Mouse (Mus musculus): Measurements from ENCODE around the gene Folr1. TPM values are rescaled to one million over a fixed set of nuclear protein-coding genes. Genes with fewer than 3 reads are reported as not detected.

The Folr1 gene
- polyA plus RNA-seq, 1 experiment: 1.5 TPM

DNA sequence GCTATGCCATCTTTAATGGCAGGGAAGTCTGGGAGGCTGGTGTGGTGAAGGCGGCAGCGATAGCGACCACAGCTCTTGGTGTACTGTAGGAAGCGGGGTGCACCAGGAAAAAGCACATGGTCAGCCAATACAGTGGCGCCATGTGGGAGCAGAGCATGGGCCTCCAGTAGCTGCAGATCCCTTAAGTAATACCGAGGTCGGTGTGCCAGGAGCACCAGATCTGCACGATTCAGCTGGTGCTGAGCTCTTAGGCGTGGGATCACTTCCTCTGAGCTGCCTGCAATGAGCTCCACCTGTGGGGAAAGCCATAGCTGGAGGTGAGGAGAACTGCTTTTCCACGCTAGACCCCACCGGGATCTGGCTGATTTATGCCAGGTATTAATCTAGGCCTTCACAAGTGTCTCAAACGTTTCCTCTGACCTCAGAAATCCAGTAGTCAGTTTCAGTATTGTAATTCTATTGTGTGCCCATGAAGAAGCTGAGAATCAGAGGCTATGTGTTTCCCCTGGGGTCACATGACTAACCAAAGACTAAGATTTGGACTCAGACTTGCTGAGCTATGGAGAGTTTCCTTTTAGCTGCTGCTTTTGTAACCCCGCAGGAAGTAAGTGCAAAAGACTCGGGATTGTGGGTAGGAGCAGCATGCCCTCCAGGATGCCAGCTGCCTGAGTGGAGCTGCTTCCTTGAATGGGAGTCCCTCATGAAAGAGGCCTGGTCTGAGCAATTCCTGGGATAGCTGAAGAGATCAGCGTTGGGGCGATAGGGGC is 29.9 kb upstream of the Folr1 start:
- Histone ChIP-seq H3K4me1 (ENCODE audit: control insufficient read depth, insufficient read depth, low read length) (0 out of 2 replicates have a peak, but pooled peaks cover 1% of the 10 kb centered on the region), H3K27ac (ENCODE audit: insufficient read depth, low read length) (0 out of 2 replicates have a peak overlapping the region, but pooled peaks have one; percentile 12), H3K4me3 (ENCODE audit: insufficient read depth, low read length) (no peak overlapping the region)
- no peak for TF ChIP-seq POLR2A (IDR thresholded peaks at IDR 0.05; ENCODE audit: extremely low read depth, insufficient read depth, low read length)
- no peak for TF ChIP-seq CTCF (IDR thresholded peaks at IDR 0.05; ENCODE audit: extremely low read depth, insufficient read depth, low read length)

GRCm38 (mm10) chr7:101896104-101897066 is 25.8 kb upstream of the Folr1 start:
- H3K27ac ChIP-seq (ENCODE audit: insufficient read depth, low read length): peak overlapping the region; percentile 61
- 0 out of 2 replicates have a peak, but pooled peaks cover 1% of the 10 kb centered on the region for H3K4me1 ChIP-seq (ENCODE audit: control insufficient read depth, insufficient read depth, low read length)
- TF ChIP-seq POLR2A (IDR thresholded peaks at IDR 0.05; ENCODE audit: extremely low read depth, insufficient read depth, low read length): peak; percentile 89; the same call in 1 of the 2 replicates
- no peak for TF ChIP-seq CTCF (IDR thresholded peaks at IDR 0.05; ENCODE audit: extremely low read depth, insufficient read depth, low read length)

DNA sequence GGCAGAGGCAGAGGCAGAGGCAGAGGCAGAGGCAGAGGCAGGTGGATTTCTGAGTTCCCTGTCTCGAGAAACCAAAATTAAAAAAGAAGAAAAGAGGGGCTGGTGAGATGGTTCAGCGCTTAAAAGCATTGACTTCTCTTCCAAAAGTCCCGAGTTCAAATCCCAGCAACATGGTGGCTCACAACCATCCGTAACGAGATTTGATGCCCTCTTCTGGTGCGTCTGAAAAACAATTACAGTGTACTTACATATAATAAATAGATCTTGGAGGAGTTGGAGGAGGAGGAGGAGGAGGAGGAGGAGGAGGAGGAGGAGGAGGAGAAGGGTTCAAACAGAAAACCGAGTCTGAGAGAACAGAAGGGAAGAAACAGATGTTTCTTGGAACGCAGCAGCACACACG is 25.1 kb upstream of the Folr1 start:
- 0 out of 2 replicates have a peak, but pooled peaks cover 1% of the 10 kb centered on the region for H3K4me1 ChIP-seq (ENCODE audit: control insufficient read depth, insufficient read depth, low read length)
- TF ChIP-seq CTCF (IDR thresholded peaks at IDR 0.05; ENCODE audit: extremely low read depth, insufficient read depth, low read length) (0 out of 2 replicates have a peak, but pooled peaks have one; percentile 8), POLR2A (IDR thresholded peaks at IDR 0.05; ENCODE audit: extremely low read depth, insufficient read depth, low read length) (no peak)

More at GRCm38 (mm10) chr7:101896104-101897066, 25.8 kb upstream of the Folr1 start:
- peak overlapping the region; percentile 53 for H3K4me3 ChIP-seq (ENCODE audit: insufficient read depth, low read length)

DNA sequence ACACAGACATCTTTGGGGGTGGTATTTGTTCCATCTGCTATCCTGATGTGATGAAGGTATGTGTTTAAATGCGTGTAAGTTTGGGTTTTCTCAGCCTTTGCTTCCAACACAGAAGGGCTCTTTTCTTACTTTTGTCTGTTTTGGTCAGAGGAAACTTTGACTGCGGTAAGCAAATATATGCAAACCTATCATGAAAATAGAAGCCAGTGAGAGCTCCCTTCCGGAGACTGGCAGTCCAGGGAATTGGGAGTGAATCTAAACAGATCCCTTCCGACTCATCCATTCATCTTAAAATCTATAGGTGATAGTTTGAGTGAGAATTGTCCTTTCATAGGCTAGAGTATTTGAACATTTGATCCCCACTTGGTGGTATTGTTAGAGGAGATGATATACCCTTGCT is 17.9 kb upstream of the Folr1 start:
- Histone ChIP-seq H3K4me3 (ENCODE audit: insufficient read depth, low read length) (no peak overlapping the region), H3K4me1 (ENCODE audit: control insufficient read depth, insufficient read depth, low read length) (no peaks in the 10 kb centered on the region), H3K27ac (ENCODE audit: insufficient read depth, low read length) (no peak overlapping the region)
- no peak for TF ChIP-seq CTCF (IDR thresholded peaks at IDR 0.05; ENCODE audit: extremely low read depth, insufficient read depth, low read length)
- TF ChIP-seq POLR2A (IDR thresholded peaks at IDR 0.05; ENCODE audit: extremely low read depth, insufficient read depth, low read length): no peak

More for the DNA sequence above, 25.1 kb upstream of the Folr1 start:
- Histone ChIP-seq H3K4me3 (ENCODE audit: insufficient read depth, low read length) (peak overlapping the region; percentile 53), H3K27ac (ENCODE audit: insufficient read depth, low read length) (peak overlapping the region; percentile 61)

DNA sequence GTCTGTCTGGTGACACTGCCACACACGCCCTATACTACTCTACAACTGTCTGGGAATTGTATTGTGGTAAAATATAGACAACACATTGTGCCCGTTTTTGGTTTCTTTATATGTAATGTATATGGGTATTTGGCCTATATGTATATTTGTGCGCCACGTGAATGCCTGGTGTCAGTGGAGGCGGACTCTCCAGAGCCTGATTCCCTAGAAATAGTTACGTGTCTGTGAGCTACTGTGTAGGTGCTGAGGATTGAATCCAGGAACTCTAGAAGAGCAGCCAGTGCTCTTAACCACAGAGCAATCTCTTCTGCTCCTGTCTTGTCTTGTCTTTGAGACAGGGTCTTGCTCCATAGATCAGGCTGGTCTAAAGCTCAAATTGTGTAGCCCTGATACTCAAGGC is 15.7 kb upstream of the Folr1 start:
- TF ChIP-seq CTCF (IDR thresholded peaks at IDR 0.05; ENCODE audit: extremely low read depth, insufficient read depth, low read length): no peak
- TF ChIP-seq POLR2A (IDR thresholded peaks at IDR 0.05; ENCODE audit: extremely low read depth, insufficient read depth, low read length): no peak
- Histone ChIP-seq H3K27ac (ENCODE audit: insufficient read depth, low read length) (no peak overlapping the region), H3K4me3 (ENCODE audit: insufficient read depth, low read length) (no peak overlapping the region), H3K4me1 (ENCODE audit: control insufficient read depth, insufficient read depth, low read length) (no peaks in the 10 kb centered on the region)

DNA sequence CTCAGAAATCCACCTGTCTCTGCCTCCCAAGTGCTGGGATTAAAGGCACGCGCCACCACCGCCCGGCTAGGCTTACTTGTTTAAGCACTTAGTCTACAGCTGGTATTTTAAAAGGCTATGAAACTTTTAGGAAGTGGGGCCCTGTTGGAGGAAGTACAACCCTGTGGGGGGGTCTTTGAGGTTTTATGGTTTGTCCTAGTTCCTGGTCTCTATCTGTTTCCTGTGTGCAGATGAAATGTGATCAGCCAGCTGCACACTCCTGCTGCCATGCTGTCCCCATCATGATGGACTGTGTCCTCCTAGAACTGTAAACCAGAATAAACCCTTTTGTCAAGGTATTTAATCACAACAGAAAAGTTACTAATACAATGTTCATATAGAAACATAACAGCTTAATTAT is 13.6 kb upstream of the Folr1 start:
- Histone ChIP-seq H3K4me1 (ENCODE audit: control insufficient read depth, insufficient read depth, low read length) (no peaks in the 10 kb centered on the region), H3K27ac (ENCODE audit: insufficient read depth, low read length) (no peak overlapping the region), H3K4me3 (ENCODE audit: insufficient read depth, low read length) (no peak overlapping the region)
- TF ChIP-seq CTCF (IDR thresholded peaks at IDR 0.05; ENCODE audit: extremely low read depth, insufficient read depth, low read length) (no peak), POLR2A (IDR thresholded peaks at IDR 0.05; ENCODE audit: extremely low read depth, insufficient read depth, low read length) (no peak)

DNA sequence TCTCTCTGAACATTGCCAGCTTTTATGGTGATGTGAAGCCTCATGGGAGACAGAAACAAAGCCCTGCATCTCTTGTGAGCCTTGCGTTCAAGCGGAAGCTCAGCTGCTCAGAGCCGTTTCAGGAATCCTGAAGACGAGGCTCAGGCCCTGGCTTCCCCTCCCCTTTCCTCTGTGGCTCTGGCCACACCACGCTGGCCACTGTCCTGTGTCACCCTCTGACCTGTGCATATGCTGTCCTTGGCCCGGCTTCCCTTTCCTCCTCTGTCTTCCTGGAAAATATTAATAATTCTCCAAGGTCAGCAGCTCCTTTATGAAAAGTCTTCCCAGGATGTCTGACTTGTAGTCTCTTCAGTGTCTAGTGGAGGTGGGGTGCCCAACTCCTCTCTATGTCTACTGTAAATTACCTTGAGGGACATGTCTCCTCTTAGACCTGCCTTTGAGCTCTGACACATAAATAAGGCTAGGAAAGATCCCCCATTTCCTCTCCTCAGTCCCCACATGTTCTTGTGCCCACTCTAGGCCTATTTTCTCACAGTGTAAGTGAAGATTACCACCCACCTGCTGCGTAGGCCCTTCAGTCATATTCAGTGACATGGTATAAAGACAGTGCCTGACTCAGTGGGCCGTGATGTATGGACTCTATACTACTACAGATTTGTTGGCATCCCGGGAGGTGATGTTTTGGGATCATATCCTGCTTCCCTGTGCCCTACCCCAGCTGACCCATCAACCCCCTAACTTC is 12.0 kb upstream of the Folr1 start:
- TF ChIP-seq POLR2A (IDR thresholded peaks at IDR 0.05; ENCODE audit: extremely low read depth, insufficient read depth, low read length) (no peak), CTCF (IDR thresholded peaks at IDR 0.05; ENCODE audit: extremely low read depth, insufficient read depth, low read length) (no peak)
- Histone ChIP-seq H3K4me3 (ENCODE audit: insufficient read depth, low read length) (no peak overlapping the region), H3K4me1 (ENCODE audit: control insufficient read depth, insufficient read depth, low read length) (no peaks in the 10 kb centered on the region), H3K27ac (ENCODE audit: insufficient read depth, low read length) (no peak overlapping the region)

DNA sequence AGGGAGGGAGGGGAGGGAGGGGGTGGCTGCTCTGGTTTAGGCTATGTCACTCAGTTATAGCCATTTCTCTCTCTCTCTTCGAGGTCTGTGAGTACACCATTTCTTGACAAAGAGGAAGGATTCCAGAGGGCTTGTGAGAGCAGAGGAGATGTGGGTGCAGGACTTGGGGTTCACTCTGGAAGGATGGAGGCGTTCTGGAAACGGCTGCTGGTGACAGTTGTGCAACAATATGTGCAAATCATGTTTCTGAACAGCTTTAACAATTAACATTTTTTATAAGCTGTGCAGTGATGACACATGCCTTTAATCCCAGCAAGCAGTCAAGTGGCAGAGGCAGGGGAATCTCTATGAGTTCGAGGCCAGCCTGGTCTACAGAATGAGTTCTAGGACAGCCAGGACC is 10.3 kb upstream of the Folr1 start:
- no peak overlapping the region for H3K4me3 ChIP-seq (ENCODE audit: insufficient read depth, low read length)
- TF ChIP-seq POLR2A (IDR thresholded peaks at IDR 0.05; ENCODE audit: extremely low read depth, insufficient read depth, low read length): no peak
- no peak for TF ChIP-seq CTCF (IDR thresholded peaks at IDR 0.05; ENCODE audit: extremely low read depth, insufficient read depth, low read length)
- H3K27ac ChIP-seq (ENCODE audit: insufficient read depth, low read length): no peak overlapping the region
- H3K4me1 ChIP-seq (ENCODE audit: control insufficient read depth, insufficient read depth, low read length): no peaks in the 10 kb centered on the region

GRCm38 (mm10) chr7:101875978-101876377 is 5.4 kb upstream of the Folr1 start:
- Histone ChIP-seq H3K4me3 (ENCODE audit: insufficient read depth, low read length) (no peak overlapping the region), H3K4me1 (ENCODE audit: control insufficient read depth, insufficient read depth, low read length) (no peaks in the 10 kb centered on the region), H3K27ac (ENCODE audit: insufficient read depth, low read length) (no peak overlapping the region)
- TF ChIP-seq POLR2A (IDR thresholded peaks at IDR 0.05; ENCODE audit: extremely low read depth, insufficient read depth, low read length) (no peak), CTCF (IDR thresholded peaks at IDR 0.05; ENCODE audit: extremely low read depth, insufficient read depth, low read length) (no peak)
